Mouse (Mus musculus) heart, embryonic 10.5 days (tissue): ENCODE measurements at regions not wholly inside any gene's neighbourhood (a gene's known extent, or its start where the extent isn't known, plus 50 kb on each side); places are given as distances from the start of the nearest gene placed in this dataset.

Experiments used
- DNase-seq: peaks from one replicate; pipeline ENCODE4 v3.0.0-alpha.2; 2017; ENCODE audit warnings: low spot score
- H3K27ac ChIP-seq: fragments of 300-500 bp; sonication (generic); 2 replicates; pipeline ENCODE4 v1.5.1; 2016; ENCODE audit warnings: mild to moderate bottlenecking
- H3K27me3 ChIP-seq: fragments of 300-500 bp; sonication (generic); 2 replicates; pipeline ENCODE4 v1.6.1; 2016; ENCODE audit warnings: mild to moderate bottlenecking; ENCODE audit not compliant: poor library complexity, insufficient read depth, severe bottlenecking
- H3K36me3 ChIP-seq: fragments of 300-500 bp; sonication (generic); 2 replicates; pipeline ENCODE4 v1.6.1; 2016; ENCODE audit warnings: mild to moderate bottlenecking, moderate library complexity
- H3K4me1 ChIP-seq: fragments of 300-500 bp; sonication (generic); 2 replicates; pipeline ENCODE4 v1.6.1; 2016; ENCODE audit warnings: mild to moderate bottlenecking
- H3K4me3 ChIP-seq: fragments of 300-500 bp; sonication (generic); 2 replicates; pipeline ENCODE4 v1.5.1; 2016; ENCODE audit warnings: mild to moderate bottlenecking, moderate library complexity
- H3K9me3 ChIP-seq: fragments of 300-500 bp; sonication (generic); 2 replicates; pipeline ENCODE4 v1.6.1; 2016; ENCODE audit warnings: mild to moderate bottlenecking, moderate library complexity
- WGBS: fragments of 180-500 bp; shearing (Covaris S2); methylation state at CpG from one replicate; pipeline ENCODE4 v1.1.7; 2016; 5-methylcytosine and 5-hydroxymethylcytosine counted together

GRCm38 (mm10) chr1:186294635-186295034, 177.5 kb upstream of the Lyplal1 start:
- DNase-seq: no peak
- 24% methylated on average over 2 of the region's 2 CpGs for WGBS
- Histone ChIP-seq H3K4me3 (no peak overlapping the region), H3K27ac (peak overlapping the region; percentile 47; the same call in 1 of the 2 replicates), H3K36me3 (no peaks in the 10 kb centered on the region), H3K4me1 (peaks cover 13% of the 10 kb centered on the region; the same call in 1 of the 2 replicates), H3K27me3 (no peaks in the 10 kb centered on the region), H3K9me3 (no peaks in the 10 kb centered on the region)

GRCm38 (mm10) chr1:186289117-186289516, 172.0 kb upstream of the Lyplal1 start:
- 72% methylated on average over 2 of the region's 2 CpGs for WGBS
- Histone ChIP-seq H3K9me3 (no peaks in the 10 kb centered on the region), H3K27me3 (no peaks in the 10 kb centered on the region), H3K4me3 (no peak overlapping the region), H3K27ac (no peak overlapping the region), H3K4me1 (0 out of 2 replicates have a peak, but pooled peaks cover 6% of the 10 kb centered on the region), H3K36me3 (no peaks in the 10 kb centered on the region)
- no peak for DNase-seq

GRCm38 (mm10) chr1:186287831-186288230, 170.7 kb upstream of the Lyplal1 start:
- 84% methylated on average over 8 of the region's 8 CpGs for WGBS
- H3K36me3 ChIP-seq: no peaks in the 10 kb centered on the region
- H3K27ac ChIP-seq: no peak overlapping the region
- H3K4me3 ChIP-seq: no peak overlapping the region
- no peaks in the 10 kb centered on the region for H3K4me1 ChIP-seq
- H3K27me3 ChIP-seq: no peaks in the 10 kb centered on the region
- no peak for DNase-seq
- H3K9me3 ChIP-seq: no peaks in the 10 kb centered on the region

DNA sequence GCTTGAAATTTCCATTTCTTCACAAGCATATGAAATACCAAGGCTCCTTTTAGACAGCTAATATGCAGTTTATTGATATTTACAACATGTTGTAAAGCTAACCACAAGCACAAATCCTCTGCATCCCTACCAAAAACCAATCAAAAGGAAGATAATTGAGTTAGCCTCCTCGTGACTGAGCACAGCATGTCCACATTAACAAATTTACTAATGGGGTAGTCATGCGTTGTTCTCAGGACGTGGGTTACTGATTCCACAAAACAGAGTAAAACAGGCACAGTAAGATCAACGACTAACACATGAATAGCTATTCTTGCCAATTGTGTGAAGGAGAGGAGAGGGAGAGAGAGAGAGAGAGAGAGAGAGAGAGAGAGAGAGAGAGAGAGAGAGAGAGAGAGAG, 169.3 kb upstream of the Lyplal1 start:
- peaks cover 3% of the 10 kb centered on the region; the same call in 1 of the 2 replicates for H3K4me1 ChIP-seq
- no peaks in the 10 kb centered on the region for H3K9me3 ChIP-seq
- DNase-seq: no peak
- H3K27ac ChIP-seq: no peak overlapping the region
- WGBS: 76% methylated on average over 4 of the region's 4 CpGs
- H3K36me3 ChIP-seq: no peaks in the 10 kb centered on the region
- no peaks in the 10 kb centered on the region for H3K27me3 ChIP-seq
- H3K4me3 ChIP-seq: no peak overlapping the region

DNA sequence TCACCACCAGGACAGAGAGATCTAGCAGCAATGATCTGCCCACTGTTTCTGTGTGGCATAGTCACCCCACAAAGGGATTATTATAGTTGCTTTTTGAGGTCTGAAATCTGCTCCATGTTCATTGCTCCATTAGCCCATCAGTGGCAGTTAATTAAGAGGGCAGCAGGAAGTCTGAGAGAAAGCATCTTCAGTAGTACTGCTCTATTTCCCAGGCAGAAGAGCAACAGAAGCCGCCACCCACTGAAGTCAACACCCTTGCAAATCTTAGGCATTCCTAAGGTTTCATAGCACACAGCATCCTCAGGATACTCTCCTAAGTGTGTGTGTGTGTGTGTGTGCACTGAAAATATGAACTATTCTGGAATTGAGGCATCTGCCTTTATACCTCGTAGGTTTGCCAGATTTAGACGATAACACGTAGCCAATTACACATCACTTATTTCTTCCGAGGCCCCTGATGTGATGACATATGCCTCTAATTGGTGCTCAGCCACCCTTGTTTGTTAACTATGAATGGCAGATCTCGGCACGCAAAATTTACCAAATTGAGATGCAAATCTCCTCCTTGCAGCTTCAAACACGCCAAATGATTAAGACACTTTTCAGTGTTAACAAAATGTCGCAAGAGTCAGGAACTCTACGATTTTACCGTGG, 161.0 kb upstream of the Lyplal1 start:
- WGBS: 84% methylated on average over 11 of the region's 11 CpGs
- Histone ChIP-seq H3K4me3 (no peak overlapping the region), H3K4me1 (peaks cover 3% of the 10 kb centered on the region; the same call in 1 of the 2 replicates), H3K27ac (no peak overlapping the region), H3K27me3 (no peaks in the 10 kb centered on the region), H3K36me3 (no peaks in the 10 kb centered on the region), H3K9me3 (no peaks in the 10 kb centered on the region)
- no peak for DNase-seq

DNA sequence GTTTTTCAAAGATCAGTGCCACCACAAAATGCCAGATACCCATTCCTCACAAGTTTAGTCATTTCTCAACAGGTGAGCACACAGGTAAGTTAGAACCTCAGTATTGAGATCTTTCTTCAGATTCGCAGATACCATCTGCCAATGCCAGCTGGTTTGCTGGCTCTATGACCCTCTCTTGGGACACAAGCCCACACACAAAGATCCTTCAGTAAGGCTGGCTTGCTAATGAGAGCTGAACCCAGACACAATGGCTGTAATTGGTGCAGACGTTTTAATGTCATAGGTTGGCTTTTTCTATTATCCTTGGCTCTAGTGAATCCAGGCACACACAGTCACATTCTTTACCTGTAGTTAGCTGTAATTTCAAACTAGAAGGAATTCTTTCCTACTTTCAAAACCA, 154.3 kb upstream of the Lyplal1 start:
- Histone ChIP-seq H3K27ac (no peak overlapping the region), H3K36me3 (no peaks in the 10 kb centered on the region), H3K4me1 (0 out of 2 replicates have a peak, but pooled peaks cover 3% of the 10 kb centered on the region), H3K9me3 (no peaks in the 10 kb centered on the region), H3K27me3 (no peaks in the 10 kb centered on the region), H3K4me3 (no peak overlapping the region)
- WGBS: 85% methylated on average over 2 of the region's 2 CpGs
- DNase-seq: no peak

- Histone ChIP-seq H3K36me3 (0 out of 2 replicates have a peak, but pooled peaks cover 3% of the 10 kb centered on the region), H3K9me3 (no peaks in the 10 kb centered on the region; the same call in none of the 2 replicates), H3K27ac (no peak overlapping the region), H3K27me3 (no peaks in the 10 kb centered on the region), H3K4me1 (peaks cover 6% of the 10 kb centered on the region), H3K4me3 (no peak overlapping the region)
- no peak for DNase-seq
- 73% methylated on average over 2 of the region's 2 CpGs for WGBS
Measured at GRCm38 (mm10) chr1:186267317-186267716, 150.2 kb upstream of the Lyplal1 start.

DNA sequence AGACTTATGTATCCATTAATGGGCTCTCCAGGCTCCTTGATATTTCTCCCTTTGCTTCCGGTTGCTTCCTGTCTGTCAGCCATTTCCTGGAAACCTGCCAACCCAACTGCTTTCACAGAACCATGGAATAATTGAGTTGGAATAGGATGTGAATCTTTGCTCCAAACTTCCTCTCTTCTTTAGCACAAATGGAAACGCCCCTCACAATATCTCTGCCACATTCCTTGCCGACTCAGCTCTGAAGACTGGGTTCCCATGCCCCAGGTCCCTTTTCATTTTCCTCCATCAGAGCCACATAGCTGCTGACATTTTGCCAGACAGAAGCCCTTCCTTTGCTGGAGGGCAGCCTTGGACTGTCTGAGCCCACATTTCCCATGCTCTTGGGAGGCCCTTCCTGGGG, 147.5 kb upstream of the Lyplal1 start:
- Histone ChIP-seq H3K27me3 (no peaks in the 10 kb centered on the region), H3K36me3 (0 out of 2 replicates have a peak, but pooled peaks cover 3% of the 10 kb centered on the region), H3K27ac (peak overlapping the region; percentile 62; the same call in 1 of the 2 replicates), H3K4me1 (peaks cover 13% of the 10 kb centered on the region), H3K4me3 (no peak overlapping the region), H3K9me3 (no peaks in the 10 kb centered on the region; the same call in none of the 2 replicates)
- 62% methylated on average over 3 of the region's 3 CpGs for WGBS
- no peak for DNase-seq

- Histone ChIP-seq H3K9me3 (no peaks in the 10 kb centered on the region; the same call in none of the 2 replicates), H3K27ac (no peak overlapping the region), H3K4me3 (no peak overlapping the region), H3K4me1 (peaks cover 12% of the 10 kb centered on the region), H3K27me3 (no peaks in the 10 kb centered on the region), H3K36me3 (0 out of 2 replicates have a peak, but pooled peaks cover 3% of the 10 kb centered on the region)
- no peak for DNase-seq
- WGBS: 54% methylated on average over 7 of the region's 7 CpGs
Measured at GRCm38 (mm10) chr1:186263955-186264354, 146.8 kb upstream of the Lyplal1 start.

DNA sequence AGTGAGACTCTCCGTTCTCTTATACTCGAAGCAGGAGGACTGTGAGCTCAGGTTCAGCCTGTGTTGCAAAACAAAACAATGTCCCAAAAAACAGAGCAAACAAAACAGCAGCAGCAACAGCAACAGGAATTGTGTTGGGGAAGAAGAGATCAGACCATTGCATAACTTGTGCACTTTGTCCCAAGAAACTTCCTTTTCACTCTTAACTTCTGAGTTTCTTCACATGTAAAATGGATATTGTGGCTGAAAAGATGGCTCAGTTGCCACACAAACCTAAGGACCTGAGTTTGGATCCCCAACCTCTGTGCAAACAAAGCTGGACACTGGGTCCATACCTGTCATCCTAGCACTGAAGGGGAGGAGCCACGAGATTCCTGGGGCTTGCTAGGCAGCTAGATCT, 146.1 kb upstream of the Lyplal1 start:
- Histone ChIP-seq H3K27me3 (no peaks in the 10 kb centered on the region), H3K9me3 (no peaks in the 10 kb centered on the region; the same call in none of the 2 replicates), H3K27ac (peak overlapping the region; percentile 30; the same call in 1 of the 2 replicates), H3K4me1 (peaks cover 11% of the 10 kb centered on the region), H3K4me3 (no peak overlapping the region), H3K36me3 (0 out of 2 replicates have a peak, but pooled peaks cover 3% of the 10 kb centered on the region)
- DNase-seq: no peak
- 75% methylated on average over 3 of the region's 3 CpGs for WGBS

- no peak for DNase-seq
- peak overlapping the region; percentile 73 for H3K27ac ChIP-seq
- 83% methylated on average over 6 of the region's 6 CpGs for WGBS
Measured at GRCm38 (mm10) chr1:186262040-186262439, 144.9 kb upstream of the Lyplal1 start.

DNA sequence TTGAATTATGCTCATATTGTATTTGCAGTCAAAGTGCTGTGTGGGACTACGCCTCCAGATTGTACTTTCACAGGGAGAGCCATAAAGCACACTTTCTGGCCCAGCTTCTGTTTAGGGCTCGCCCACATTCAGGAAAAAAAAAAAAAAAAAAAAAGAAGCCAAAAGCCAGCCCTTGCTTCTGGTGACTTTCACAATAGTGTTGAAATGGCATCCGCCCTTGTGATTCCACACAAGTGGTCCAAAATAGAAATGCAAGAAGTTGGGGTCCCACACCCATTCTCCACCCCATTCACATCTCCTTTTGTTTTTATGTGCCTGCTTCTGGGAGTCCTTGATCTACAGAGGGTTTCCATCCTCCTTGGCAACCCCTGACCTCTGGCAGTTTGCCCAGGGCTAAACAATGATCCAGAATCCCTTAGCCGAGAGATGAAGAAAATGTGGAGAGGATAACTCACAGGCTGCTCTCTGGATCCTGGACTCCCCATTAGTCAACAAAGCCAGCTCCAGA, 144.3 kb upstream of the Lyplal1 start:
- Histone ChIP-seq H3K4me1 (peaks cover 18% of the 10 kb centered on the region), H3K36me3 (0 out of 2 replicates have a peak, but pooled peaks cover 2% of the 10 kb centered on the region), H3K9me3 (no peaks in the 10 kb centered on the region; the same call in none of the 2 replicates), H3K4me3 (no peak overlapping the region), H3K27me3 (no peaks in the 10 kb centered on the region), H3K27ac (peak overlapping the region; percentile 73; the same call in 1 of the 2 replicates)
- WGBS: 38% methylated on average over 4 of the region's 4 CpGs
- peak; percentile 85 for DNase-seq

More at GRCm38 (mm10) chr1:186262040-186262439, 144.9 kb upstream of the Lyplal1 start:
- Histone ChIP-seq H3K36me3 (0 out of 2 replicates have a peak, but pooled peaks cover 3% of the 10 kb centered on the region), H3K9me3 (no peaks in the 10 kb centered on the region; the same call in none of the 2 replicates), H3K4me1 (peaks cover 17% of the 10 kb centered on the region), H3K4me3 (no peak overlapping the region), H3K27me3 (no peaks in the 10 kb centered on the region)

DNA sequence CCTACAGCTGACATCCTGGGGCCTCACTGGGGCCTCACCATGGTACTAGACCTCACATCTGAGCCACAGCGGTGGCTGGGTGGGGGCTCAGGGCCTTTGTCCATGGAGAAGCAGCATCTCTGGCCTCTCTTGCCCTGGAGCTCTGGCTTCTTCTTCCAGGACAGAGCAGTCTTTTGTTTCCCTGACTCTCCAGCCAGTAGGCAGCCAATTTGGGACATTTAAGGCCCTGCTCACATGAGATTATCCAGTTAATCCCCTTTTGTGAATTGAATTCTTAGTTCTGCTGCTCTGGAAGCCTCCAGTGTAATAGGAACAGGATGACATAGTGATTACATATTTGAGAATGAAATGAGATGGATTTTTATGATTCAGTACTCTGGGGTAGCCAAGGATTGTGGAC, 140.5 kb upstream of the Lyplal1 start:
- Histone ChIP-seq H3K27me3 (no peaks in the 10 kb centered on the region), H3K4me3 (no peak overlapping the region), H3K9me3 (no peaks in the 10 kb centered on the region), H3K36me3 (no peaks in the 10 kb centered on the region), H3K27ac (peak overlapping the region; percentile 62; the same call in 1 of the 2 replicates), H3K4me1 (peaks cover 24% of the 10 kb centered on the region)
- no peak for DNase-seq
- WGBS: 89% methylated on average over 1 of the region's 1 CpGs
